17 mouse cellular contexts compared by ENCODE assay signal in the genomic region with DNA sequence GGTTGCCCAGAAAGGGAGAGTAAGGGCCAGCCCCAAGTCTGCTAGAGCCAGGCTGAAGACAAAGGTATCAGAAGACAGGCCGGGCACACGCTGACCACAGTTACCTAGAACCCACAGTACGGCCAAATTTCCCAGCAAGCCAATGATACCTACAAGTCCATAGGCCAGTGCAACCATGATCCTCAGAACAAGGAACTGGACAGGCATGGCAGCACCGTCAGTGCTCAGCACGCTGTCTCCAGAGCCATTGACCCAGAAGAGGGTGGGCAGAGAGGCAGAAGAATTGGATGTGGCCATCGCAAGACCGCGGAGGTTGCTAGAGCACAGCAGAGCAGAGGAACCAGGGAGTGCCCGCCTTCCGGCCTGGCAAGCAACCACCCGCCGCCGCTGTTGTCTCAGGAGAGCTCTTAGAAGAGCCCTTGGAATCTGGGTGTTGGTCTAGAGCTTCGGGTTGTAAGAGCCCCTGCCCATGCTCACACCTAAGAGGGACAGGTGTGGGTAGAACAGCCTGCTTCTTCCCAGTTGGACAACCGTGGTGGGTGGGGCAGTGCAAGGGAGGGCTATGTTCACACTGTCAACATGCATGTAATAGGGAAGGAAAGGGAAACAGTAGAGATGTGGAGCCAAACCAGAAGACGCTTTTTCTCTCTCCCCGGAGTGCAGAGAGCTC. TPM values are rescaled to one million over a fixed set of nuclear protein-coding genes. Genes with fewer than 3 reads are reported as not detected.
DNase-seq lines count a peak whose midpoint lies in the region; ATAC-seq and TF ChIP-seq lines count a peak whose summit lies in the region.
"Had no signal": no experiment of that assay in that cellular context is flagged by ENCODE, and none has a peak within 500 bp of the region (broad histone marks: within the 10 kb centered on the region; RNA-seq: fewer than 3 reads in every experiment).

A gene (minus strand): TSS at position 297 of the 670 bp plus-strand sequence.

- DNase-seq in heart, embryonic 10.5 days (ENCODE audit: low spot score), result peak; percentile 74
- DNase-seq in stomach, postnatal 0 days (ENCODE audit: low spot score), result peak; percentile 57
- no peak for DNase-seq in MN1 (ENCODE audit: low spot score)
- DNase-seq: B cell, adult 2 months; cerebellum, adult 2 months; kidney, postnatal 14 days; left cerebral cortex, postnatal 4 days; spleen, adult 18-20 months; thymus, adult 18-20 months had no signal

- H3K4me3 ChIP-seq in heart, embryonic 10.5 days, result no peak within 1 kb of the TSS
- no peak within 1 kb of the TSS for H3K4me3 ChIP-seq in heart, embryonic 12.5 days
- no peak within 1 kb of the TSS for H3K4me3 ChIP-seq in midbrain, embryonic 13.5 days (replicated peaks)
- H3K4me3 ChIP-seq in midbrain, embryonic 16.5 days (ENCODE audit: low read depth, low read length), result no peak within 1 kb of the TSS
- no peak within 1 kb of the TSS for H3K4me3 ChIP-seq in lung, embryonic 16.5 days (ENCODE audit: low read length)
- H3K4me3 ChIP-seq in stomach, postnatal 0 days (ENCODE audit: low read depth, low read length), result no peak within 1 kb of the TSS
- no peak within 1 kb of the TSS for H3K4me3 ChIP-seq in kidney, embryonic 14.5 days (ENCODE audit: low read length)

- TF ChIP-seq EP300 in stomach, postnatal 0 days (optimal IDR thresholded peaks at IDR 0.05), result no peak

- H3K36me3 ChIP-seq in heart, embryonic 10.5 days, result peaks cover 15% of the 10 kb centered on the region
- H3K36me3 ChIP-seq in heart, embryonic 12.5 days, result peaks cover 9% of the 10 kb centered on the region
- peaks cover 12% of the 10 kb centered on the region for H3K36me3 ChIP-seq in midbrain, embryonic 13.5 days
- H3K36me3 ChIP-seq in midbrain, embryonic 16.5 days (ENCODE audit: control insufficient read depth, insufficient read depth, low read length), result peaks cover 3% of the 10 kb centered on the region; the same call in 1 of the 2 replicates
- peaks cover under 1% of the 10 kb centered on the region; the same call in 1 of the 2 replicates for H3K36me3 ChIP-seq in lung, embryonic 16.5 days (ENCODE audit: control insufficient read depth, insufficient read depth, low read length)
- peaks cover 2% of the 10 kb centered on the region; the same call in 1 of the 2 replicates for H3K36me3 ChIP-seq in stomach, postnatal 0 days (ENCODE audit: control insufficient read depth, insufficient read depth, low read length)
- H3K36me3 ChIP-seq in kidney, embryonic 14.5 days (ENCODE audit: control insufficient read depth, insufficient read depth, low read length), result peaks cover 6% of the 10 kb centered on the region

- H3K27me3 ChIP-seq in heart, embryonic 10.5 days (ENCODE audit: insufficient read depth, poor library complexity, severe bottlenecking), result no peaks in the 10 kb centered on the region
- no peaks in the 10 kb centered on the region for H3K27me3 ChIP-seq in heart, embryonic 12.5 days (replicated peaks)
- no peaks in the 10 kb centered on the region for H3K27me3 ChIP-seq in midbrain, embryonic 13.5 days
- no peaks in the 10 kb centered on the region for H3K27me3 ChIP-seq in midbrain, embryonic 16.5 days (ENCODE audit: control insufficient read depth, insufficient read depth, low read depth, low read length)
- no peaks in the 10 kb centered on the region for H3K27me3 ChIP-seq in lung, embryonic 16.5 days (ENCODE audit: control insufficient read depth, insufficient read depth, low read depth, low read length)
- H3K27me3 ChIP-seq in stomach, postnatal 0 days (ENCODE audit: control insufficient read depth, insufficient read depth, low read length), result no peaks in the 10 kb centered on the region
- no peaks in the 10 kb centered on the region for H3K27me3 ChIP-seq in kidney, embryonic 14.5 days (ENCODE audit: control insufficient read depth, insufficient read depth, low read length)

- 84% methylated on average over 17 of the region's 17 CpGs for WGBS in heart, embryonic 10.5 days
- 84% methylated on average over 17 of the region's 17 CpGs for WGBS in heart, embryonic 12.5 days
- 91% methylated on average over 17 of the region's 17 CpGs for WGBS in midbrain, embryonic 13.5 days
- 92% methylated on average over 17 of the region's 17 CpGs for WGBS in midbrain, embryonic 16.5 days
- 71% methylated on average over 17 of the region's 17 CpGs for WGBS in lung, embryonic 16.5 days
- WGBS in stomach, postnatal 0 days, result 73% methylated on average over 17 of the region's 17 CpGs
- 87% methylated on average over 17 of the region's 17 CpGs for WGBS in kidney, embryonic 14.5 days

- H3K4me2 ChIP-seq in heart, embryonic 12.5 days, result no peak within 1 kb of the TSS
- H3K4me2 ChIP-seq in midbrain, embryonic 13.5 days (replicated peaks), result no peak within 1 kb of the TSS
- H3K4me2 ChIP-seq in midbrain, embryonic 16.5 days (ENCODE audit: low read length), result no peak within 1 kb of the TSS
- H3K4me2 ChIP-seq in lung, embryonic 16.5 days (ENCODE audit: low read depth, low read length), result peak within 1 kb of the TSS; percentile 10; the same call in 1 of the 2 replicates
- H3K4me2 ChIP-seq in stomach, postnatal 0 days (replicated peaks; ENCODE audit: low read depth), result no peak within 1 kb of the TSS
- H3K4me2 ChIP-seq in kidney, embryonic 14.5 days (replicated peaks; ENCODE audit: low read depth, low read length), result no peak within 1 kb of the TSS

- H3K27ac ChIP-seq in heart, embryonic 10.5 days, result no peak within 1 kb of the TSS
- no peak within 1 kb of the TSS for H3K27ac ChIP-seq in heart, embryonic 12.5 days (ENCODE audit: poor library complexity, severe bottlenecking)
- no peak within 1 kb of the TSS for H3K27ac ChIP-seq in midbrain, embryonic 13.5 days
- H3K27ac ChIP-seq in midbrain, embryonic 16.5 days (ENCODE audit: low read length), result no peak within 1 kb of the TSS
- peak within 1 kb of the TSS; percentile 71 for H3K27ac ChIP-seq in lung, embryonic 16.5 days (ENCODE audit: low read length)
- H3K27ac ChIP-seq in stomach, postnatal 0 days (replicated peaks), result peak within 1 kb of the TSS; percentile 80
- no peak within 1 kb of the TSS for H3K27ac ChIP-seq in kidney, embryonic 14.5 days (ENCODE audit: low read depth, low read length)
- H3K27ac ChIP-seq: macrophage had no signal

- H3K4me1 ChIP-seq in heart, embryonic 10.5 days, result peaks cover 12% of the 10 kb centered on the region; the same call in 1 of the 2 replicates
- H3K4me1 ChIP-seq in heart, embryonic 12.5 days (replicated peaks), result peaks cover 23% of the 10 kb centered on the region
- no peaks in the 10 kb centered on the region for H3K4me1 ChIP-seq in midbrain, embryonic 13.5 days (replicated peaks)
- H3K4me1 ChIP-seq in midbrain, embryonic 16.5 days (ENCODE audit: control insufficient read depth, insufficient read depth, low read length), result no peaks in the 10 kb centered on the region
- H3K4me1 ChIP-seq in lung, embryonic 16.5 days (replicated peaks; ENCODE audit: control insufficient read depth, insufficient read depth, low read length), result peaks cover 12% of the 10 kb centered on the region
- H3K4me1 ChIP-seq in stomach, postnatal 0 days (replicated peaks; ENCODE audit: control insufficient read depth, insufficient read depth), result no peaks in the 10 kb centered on the region
- H3K4me1 ChIP-seq in kidney, embryonic 14.5 days (ENCODE audit: control insufficient read depth, insufficient read depth, low read length), result no peaks in the 10 kb centered on the region

- no peak within 1 kb of the TSS for H3K9ac ChIP-seq in heart, embryonic 12.5 days
- H3K9ac ChIP-seq in midbrain, embryonic 13.5 days (replicated peaks), result no peak within 1 kb of the TSS
- H3K9ac ChIP-seq in midbrain, embryonic 16.5 days (ENCODE audit: low read depth, low read length), result no peak within 1 kb of the TSS
- no peak within 1 kb of the TSS for H3K9ac ChIP-seq in lung, embryonic 16.5 days (ENCODE audit: low read length)
- H3K9ac ChIP-seq in stomach, postnatal 0 days (ENCODE audit: low read length), result no peak within 1 kb of the TSS
- no peak within 1 kb of the TSS for H3K9ac ChIP-seq in kidney, embryonic 14.5 days (ENCODE audit: low read depth, low read length)

- no peak for TF ChIP-seq CTCF in stomach, postnatal 0 days (IDR thresholded peaks at IDR 0.05; ENCODE audit: low read depth)

- ATAC-seq in heart, embryonic 12.5 days (ENCODE audit: insufficient number of reproducible peaks, low FRiP score), result no peak
- ATAC-seq in midbrain, embryonic 13.5 days, result 0 out of 2 replicates have a peak, but pooled peaks have one; percentile 41
- no peak for ATAC-seq in midbrain, embryonic 16.5 days
- ATAC-seq in lung, embryonic 16.5 days (ENCODE audit: low read depth), result peak; percentile 89
- peak; percentile 61; the same call in 1 of the 2 replicates for ATAC-seq in stomach, postnatal 0 days (ENCODE audit: low FRiP score, low TSS enrichment)
- ATAC-seq in kidney, embryonic 14.5 days (ENCODE audit: low FRiP score, low TSS enrichment), result no peak

- H3K9me3 ChIP-seq in heart, embryonic 10.5 days, result no peaks in the 10 kb centered on the region
- no peaks in the 10 kb centered on the region for H3K9me3 ChIP-seq in heart, embryonic 12.5 days (replicated peaks)
- no peaks in the 10 kb centered on the region for H3K9me3 ChIP-seq in midbrain, embryonic 13.5 days
- H3K9me3 ChIP-seq in midbrain, embryonic 16.5 days (replicated peaks; ENCODE audit: control insufficient read depth, low read length, poor library complexity, severe bottlenecking), result no peaks in the 10 kb centered on the region
- no peaks in the 10 kb centered on the region for H3K9me3 ChIP-seq in lung, embryonic 16.5 days (ENCODE audit: control insufficient read depth, low read length)
- H3K9me3 ChIP-seq in stomach, postnatal 0 days (ENCODE audit: control insufficient read depth, low read length), result no peaks in the 10 kb centered on the region
- no peaks in the 10 kb centered on the region for H3K9me3 ChIP-seq in kidney, embryonic 14.5 days (ENCODE audit: control insufficient read depth, low read length)

RNA-seq across cellular contexts. Expression of the gene that starts here (rescaled TPM):
- polyA plus RNA-seq in heart, embryonic 10.5 days (2016; fragmentation: Nextera tagmentation; extraction: Ambion mirVana), result not detected in 2 replicates
- polyA plus RNA-seq in heart, embryonic 12.5 days (2016; fragmentation: Nextera tagmentation; extraction: Ambion mirVana), result not detected in 2 replicates
- not detected in 2 replicates for polyA plus RNA-seq in midbrain, embryonic 13.5 days (2015; fragmentation: Nextera tagmentation; extraction: Ambion mirVana)
- not detected in 2 replicates for polyA plus RNA-seq in midbrain, embryonic 16.5 days (2015; fragmentation: Nextera tagmentation; extraction: Ambion mirVana)
- polyA plus RNA-seq in lung, embryonic 16.5 days (2015; fragmentation: Nextera tagmentation; extraction: Ambion mirVana), result not detected in 2 replicates
- 0.07 TPM in 1 of 2 replicates, not detected in the other for polyA plus RNA-seq in stomach, postnatal 0 days (2015; fragmentation: Nextera tagmentation; extraction: Ambion mirVana)
- not detected in 2 replicates for polyA plus RNA-seq in kidney, embryonic 14.5 days (2014; fragmentation: Nextera tagmentation; extraction: Ambion mirVana)
- polyA plus RNA-seq: brain, embryonic 14.5 days; cerebellum, adult 2 months; heart, embryonic 14.5 days; macrophage had no signal

Comparison
In these comparisons a context has a peak if more than half of its experiments do, and no peak if none do; other contexts are left out.
1. Peak in DNase-seq in heart, embryonic 10.5 days; RNA of the gene not detected or under 1 TPM.
2. Peak in ATAC-seq in midbrain, embryonic 13.5 days; RNA of the gene not detected or under 1 TPM.
3. Peak in ATAC-seq, H3K27ac ChIP-seq and H3K4me2 ChIP-seq in lung, embryonic 16.5 days; RNA of the gene not detected or under 1 TPM.
4. Peak in DNase-seq, ATAC-seq and H3K27ac ChIP-seq in stomach, postnatal 0 days; RNA of the gene not detected or under 1 TPM.